Mouse (Mus musculus): Measurements from ENCODE around the gene Acot8.
"Not testable (repeated sequence)": the region's sequence is repeated elsewhere in the genome, so short reads cannot be mapped to it uniquely, and the experiment has no call there.

The Acot8 gene

DNA sequence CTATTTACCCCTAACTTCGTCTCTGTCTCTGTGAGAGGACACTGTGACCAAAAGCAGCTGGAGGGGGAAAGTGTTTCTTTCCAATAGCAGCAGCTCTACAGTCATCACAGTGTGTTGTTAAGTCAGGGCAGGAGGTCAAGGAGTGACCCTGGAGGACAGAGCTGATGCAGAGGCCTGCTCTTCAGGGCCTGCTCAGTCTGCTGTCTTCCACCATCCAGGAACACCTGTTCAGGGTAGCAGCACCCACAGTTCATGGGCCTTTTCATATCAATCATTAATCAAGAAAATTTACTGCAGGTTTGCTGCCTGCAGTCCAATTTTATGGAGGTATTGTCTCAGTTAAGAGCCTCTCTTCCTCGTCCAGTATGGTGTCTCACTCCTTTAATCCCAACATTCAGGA, 8.9 kb upstream of the Acot8 start:
- no peak for DNase-seq (ENCODE audit: low read depth, low spot score)

DNA sequence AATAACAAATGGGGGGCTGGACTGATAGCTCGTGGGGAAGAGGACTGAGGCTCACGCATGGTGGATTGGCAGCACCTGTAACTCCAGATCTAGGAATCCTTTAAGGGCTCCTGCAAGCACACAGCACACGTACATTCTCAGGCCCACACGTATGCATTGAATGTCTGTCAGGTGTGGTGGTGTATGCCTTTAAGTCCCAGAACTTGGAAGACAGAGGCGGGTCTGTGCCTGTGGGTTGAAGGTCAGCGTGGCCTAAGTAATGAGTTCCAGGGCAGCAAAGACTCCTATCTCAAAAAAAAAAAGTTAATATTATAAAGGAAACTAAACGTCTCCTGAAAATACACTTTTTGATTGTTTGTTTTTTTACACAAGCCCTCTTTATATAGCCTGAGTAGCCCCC, 1.9 kb upstream of the Acot8 start:
- DNase-seq (ENCODE audit: low read depth, low spot score) = no peak

DNA sequence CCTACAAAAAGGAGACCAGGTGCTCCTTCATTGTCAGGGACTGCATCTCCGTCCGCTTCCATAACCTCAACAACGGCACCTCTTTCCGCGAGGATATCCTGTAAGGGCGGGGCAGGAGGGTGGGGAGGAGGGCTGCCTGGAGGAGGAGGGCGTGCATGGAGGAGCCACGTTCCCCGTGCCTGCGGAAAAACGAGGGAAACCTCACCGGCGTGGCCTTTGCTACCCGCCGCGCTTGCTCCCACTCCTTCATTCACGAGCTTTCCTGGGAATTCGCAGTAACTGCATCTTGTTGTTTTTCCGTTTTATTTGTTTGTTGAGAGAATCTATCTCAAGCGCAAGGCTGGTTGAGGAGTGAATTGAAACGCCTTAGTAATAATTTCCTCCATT, 643 bp upstream of the Acot8 start:
- no peak for DNase-seq (ENCODE audit: low read depth, low spot score)

DNA sequence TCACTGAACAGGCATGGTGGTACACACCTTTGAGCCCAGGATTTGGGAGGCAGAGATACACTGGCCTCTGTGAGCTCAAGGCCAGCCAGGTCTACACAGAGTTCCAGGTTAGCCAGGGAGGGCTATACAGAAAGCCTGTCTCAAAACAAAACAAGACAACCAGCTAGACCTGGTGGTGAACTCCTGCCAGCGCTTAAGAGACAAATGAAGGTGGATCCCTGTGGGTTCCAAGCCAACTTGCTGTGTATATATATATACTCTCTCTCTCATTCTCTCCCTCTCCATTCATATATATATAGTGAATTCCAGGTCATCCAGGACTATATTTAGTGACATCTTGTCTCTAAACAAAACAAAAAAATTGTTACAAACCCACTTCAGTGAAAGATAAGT, 765 bp downstream of the Acot8 start:
- DNase-seq (ENCODE audit: low read depth, low spot score) = no peak

DNA sequence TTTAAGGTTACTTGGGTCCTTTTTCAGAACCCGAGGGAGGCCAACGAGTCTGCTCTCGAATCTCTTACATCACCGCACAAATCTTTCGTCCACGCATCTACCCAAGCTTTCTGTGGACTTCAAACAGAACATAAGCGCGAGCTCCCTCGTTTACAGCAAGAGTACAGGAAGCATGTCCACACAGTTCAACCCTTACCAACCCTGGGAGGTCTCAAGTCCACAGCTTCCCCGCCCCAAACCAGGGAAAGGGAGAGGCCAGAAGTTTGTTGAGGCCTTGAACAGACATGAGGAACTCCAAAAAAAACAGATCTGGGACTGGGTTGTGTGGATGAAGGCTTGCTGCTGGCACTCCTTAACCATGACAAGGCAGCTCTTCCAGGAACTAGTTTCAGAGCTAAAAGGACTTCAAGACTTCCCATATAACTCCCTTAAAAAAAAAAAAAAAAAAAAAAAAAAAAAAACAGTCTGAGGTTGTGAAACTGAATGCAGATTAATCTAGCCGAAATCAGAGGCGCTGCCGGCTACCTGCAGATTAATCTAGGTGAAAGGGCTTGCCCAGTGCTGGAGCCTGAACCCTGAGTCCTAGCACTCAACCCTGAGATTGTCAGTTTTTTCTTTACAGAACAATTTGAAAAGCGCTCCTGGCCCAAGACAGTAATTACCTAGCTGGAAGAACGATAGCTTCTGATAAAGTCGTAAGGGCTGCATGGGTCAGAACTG, 1.3 kb downstream of the Acot8 start:
- no peak for DNase-seq (ENCODE audit: low read depth, low spot score)

DNA sequence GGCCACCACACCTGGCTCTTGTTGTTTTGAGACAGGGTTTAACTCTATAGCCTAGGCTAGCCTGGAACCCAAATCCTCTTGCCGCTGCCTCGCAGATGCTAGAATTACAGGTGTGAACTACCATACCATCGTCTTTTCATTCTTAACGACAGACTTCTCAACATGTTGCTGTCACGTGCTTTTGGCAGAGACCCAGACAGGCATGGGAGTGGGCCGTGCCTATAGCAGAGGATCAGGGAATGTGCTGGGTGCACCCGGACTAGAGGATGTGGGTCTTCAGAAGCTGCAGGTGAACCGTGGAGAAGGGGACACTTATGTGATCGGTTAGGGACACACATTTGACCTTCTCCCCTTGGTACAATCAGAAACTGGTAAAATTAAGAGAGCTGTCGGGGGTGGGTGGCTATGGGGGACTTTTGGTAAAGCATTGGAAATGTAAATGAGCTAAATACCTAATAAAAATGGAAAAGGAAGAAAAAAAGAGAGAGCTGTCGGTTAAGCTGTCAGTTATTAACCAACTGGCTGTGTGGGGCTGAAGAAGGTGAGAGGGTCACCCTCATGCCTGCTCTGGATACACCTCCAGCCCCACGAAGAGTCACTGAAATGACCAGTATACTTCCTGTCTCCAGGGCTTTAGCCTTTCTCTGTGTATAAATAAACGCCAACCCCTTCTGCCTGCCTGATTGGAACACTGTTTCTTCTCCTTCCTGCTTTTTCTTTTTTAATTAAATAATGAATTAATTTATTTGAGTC, 4.3 kb downstream of the Acot8 start:
- no peak for DNase-seq (ENCODE audit: low read depth, low spot score)

DNA sequence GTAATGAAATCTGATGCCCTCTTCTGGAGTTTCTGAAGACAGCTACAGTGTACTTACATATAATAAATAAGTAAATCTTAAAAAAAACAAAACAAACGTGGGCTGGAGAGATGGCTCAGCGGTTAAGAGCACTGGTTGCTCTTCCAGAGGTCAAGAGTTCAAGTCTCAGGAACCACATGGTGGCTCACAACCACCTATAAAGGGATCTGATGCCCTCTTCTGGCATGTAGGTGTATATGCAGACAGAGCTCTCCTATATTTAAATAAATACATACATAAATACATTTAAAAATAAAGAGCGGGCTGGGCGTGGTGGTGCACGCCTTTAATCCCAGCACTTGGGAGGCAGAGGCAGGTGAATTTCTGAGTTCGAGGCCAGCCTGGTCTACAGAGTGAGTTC, 6.1 kb downstream of the Acot8 start:
- DNase-seq (ENCODE audit: low read depth, low spot score) = not testable (repeated sequence)

DNA sequence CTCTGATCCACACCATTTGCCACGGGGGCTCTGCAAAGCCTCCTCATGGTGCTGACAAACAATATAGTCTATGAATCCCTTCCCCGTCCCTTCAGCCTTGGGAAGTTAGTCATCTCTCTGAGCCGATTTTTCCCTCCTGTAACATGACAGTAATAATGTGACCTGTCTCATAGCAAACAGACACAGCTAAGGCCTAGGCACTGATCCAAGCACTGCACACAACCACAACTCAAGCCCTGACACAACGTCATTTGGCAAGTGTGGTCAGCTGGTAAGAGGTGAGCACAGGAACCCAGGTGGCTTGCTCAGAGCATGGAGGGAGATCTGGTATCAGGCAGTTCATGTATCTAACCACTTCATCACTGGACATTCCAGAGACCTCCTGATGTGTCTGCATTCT, 8.8 kb downstream of the Acot8 start:
- DNase-seq (ENCODE audit: low read depth, low spot score) = no peak

DNA sequence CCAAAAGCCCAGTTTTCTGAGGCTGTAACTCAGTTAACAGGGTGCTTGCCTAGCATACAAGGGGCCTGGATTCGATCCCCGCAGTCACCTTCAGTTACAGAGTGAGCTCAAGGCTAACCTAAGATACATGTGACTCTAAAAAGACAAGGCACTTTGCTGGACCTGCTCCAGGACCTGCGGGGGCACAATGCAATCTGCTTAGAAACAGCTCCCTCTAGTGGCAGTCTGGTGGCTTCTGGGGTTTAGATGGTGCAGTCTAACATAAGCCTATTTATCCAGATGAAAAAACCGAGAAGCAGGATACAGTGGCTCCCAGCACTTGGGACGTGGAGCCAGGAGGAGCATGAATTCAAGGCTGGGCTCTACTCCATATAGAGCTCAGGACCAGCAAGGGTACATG, 10.4 kb downstream of the Acot8 start:
- peak; percentile 79 for DNase-seq (ENCODE audit: low read depth, low spot score)

DNA sequence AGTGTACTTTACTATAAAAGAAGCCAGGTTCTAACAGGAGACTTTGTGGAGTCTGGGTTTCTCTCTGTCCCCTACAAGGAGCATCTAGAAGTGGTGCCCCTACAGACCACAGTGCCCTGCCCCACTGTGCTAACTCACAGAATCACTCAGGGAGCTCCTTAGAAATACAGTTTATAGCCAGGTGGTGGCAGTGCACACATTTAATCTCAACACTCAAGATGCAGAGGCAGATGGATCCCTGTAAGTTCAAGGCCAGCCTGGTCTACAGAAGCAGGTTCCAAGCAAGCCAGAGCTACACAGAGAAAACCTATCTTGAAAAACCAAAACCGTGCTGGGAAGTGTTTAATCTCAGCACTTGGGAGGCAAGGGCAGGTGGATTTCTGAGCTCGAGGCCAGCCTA, 10.9 kb downstream of the Acot8 start:
- DNase-seq (ENCODE audit: low read depth, low spot score) = no peak

DNA sequence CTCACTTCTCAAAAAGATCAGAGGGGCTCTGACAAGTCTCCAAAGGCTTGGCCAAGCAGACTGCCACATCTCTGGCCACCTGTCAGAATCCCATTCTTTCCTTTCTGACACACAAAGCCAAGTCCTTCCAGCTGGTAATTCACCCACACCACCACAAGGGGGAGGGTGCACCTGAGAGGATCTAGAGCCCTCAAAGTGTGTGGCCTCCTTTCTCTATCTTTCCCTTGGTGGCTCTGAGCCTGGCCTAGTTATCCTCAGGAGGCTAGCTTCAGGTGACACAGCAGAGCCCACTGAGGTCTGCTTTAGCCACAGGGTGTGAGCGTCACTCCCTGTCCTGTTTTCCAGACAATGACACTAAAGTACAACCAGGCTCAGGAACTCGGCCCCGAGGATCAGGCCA, 11.4 kb downstream of the Acot8 start:
- no peak for DNase-seq (ENCODE audit: low read depth, low spot score)

DNA sequence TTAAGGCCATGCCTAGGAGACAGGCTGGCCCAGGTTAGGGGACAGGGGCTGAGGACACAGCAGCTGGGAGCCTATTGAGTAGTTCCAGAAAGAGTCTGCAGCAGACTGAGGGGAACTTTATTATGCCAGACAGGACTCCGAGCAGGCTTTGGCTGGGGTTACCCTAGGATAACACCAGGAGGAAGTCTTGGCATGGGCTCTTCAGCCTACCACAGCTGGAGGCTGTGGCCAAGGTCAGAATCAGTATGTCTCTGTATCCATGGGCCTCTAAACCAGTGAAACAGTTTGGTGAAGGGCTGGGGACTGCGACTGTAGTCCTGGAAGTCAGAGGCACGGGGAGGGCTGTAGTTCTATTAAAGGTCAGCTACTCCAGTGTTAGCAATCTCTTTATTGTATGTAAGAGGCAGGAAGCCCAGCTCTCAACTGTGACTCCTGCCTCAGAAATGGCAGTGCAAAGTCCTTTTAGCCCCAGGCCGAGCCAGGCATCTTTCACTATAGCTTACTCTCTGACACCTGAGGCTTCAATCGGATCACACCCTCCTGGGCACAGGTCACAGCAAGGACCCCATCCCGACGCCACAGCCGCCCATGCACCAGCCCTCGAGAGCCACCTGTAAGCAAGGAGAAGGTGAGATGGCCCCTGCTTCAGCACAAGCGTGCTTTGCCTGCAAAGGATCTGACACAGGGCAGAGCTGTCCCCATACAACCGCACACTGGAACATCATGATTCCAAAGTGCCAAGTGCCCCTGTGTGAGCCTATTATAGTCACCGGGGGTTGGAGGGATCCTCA, 12.1 kb downstream of the Acot8 start:
- DNase-seq (ENCODE audit: low read depth, low spot score) = no peak

DNA sequence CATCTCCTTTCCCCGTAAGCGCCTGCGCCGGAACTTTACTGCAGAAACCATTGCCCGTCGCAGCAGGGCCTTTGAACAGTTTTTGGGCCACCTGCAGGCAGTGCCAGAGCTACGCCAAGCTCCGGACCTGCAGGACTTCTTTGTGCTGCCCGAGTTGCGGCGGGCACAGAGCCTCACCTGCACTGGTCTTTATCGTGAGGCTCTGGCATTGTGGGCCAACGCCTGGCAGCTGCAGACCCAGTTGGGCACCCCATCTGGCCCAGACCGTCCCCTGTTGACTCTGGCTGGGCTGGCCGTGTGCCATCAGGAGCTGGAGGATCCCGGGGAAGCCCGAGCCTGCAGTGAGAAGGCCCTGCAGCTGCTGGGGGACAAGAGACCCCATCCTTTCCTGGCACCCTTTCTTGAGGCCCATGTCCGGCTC, 12.8 kb downstream of the Acot8 start:
- DNase-seq (ENCODE audit: low read depth, low spot score) = no peak

DNA sequence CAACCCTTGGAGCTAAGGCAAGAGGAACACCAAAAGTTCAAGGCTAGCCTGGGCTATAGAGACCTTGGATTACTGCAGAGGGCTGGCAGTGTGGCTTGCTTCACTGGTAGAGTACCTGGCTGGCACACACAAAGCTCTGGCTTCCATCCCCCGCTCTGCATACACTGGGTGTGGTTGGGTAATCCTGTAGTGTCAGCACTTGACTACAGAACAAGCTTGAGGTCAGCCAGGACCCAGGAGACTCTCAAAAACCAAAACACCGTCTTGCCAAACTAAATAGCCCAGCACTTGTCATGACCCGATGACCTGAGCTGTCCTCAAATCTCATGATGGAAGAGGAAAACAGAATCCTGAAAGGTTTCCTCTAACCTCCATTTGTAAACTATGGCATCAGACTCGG, 14.2 kb downstream of the Acot8 start:
- DNase-seq (ENCODE audit: low read depth, low spot score) = no peak

DNA sequence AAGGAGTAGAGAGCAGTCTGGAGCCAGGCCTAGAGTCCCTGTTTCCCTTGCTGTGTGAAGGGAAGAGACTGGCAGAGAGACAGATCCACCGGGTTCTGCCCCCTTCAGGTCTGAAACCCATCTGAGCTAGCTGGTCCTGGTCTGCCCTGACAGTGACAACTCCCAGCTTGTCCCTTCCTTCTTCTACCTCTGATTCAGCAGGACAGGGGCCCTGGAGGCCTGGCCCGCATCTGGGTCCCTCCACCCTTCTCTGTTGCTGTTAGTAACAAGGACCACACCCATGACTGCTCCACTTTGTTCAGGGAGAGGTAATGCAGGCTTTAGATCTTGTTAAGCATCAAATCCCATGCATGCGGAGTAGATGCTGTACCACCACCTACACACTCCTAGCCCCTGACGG, 16.3 kb downstream of the Acot8 start:
- no peak for DNase-seq (ENCODE audit: low read depth, low spot score)

DNA sequence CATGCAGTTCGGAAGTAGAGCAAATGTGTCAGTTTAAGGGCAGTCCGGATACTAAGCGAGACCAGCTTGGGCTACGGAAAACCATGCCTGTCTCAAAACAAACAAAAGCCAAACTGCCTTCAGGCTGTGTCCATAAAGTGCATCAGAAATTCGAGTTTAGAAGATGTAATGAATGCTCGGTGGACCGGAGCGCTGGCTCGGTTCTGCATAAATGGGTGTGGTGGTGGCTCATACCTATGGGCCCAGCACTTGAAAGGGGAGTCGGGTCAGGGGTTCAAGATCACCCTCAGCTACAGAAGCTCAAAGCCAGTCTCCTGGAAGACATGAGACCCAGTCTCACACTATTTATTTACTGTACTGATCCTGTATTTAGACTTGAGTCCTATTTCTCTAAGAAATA, 16.9 kb downstream of the Acot8 start:
- DNase-seq (ENCODE audit: low read depth, low spot score) = no peak

DNA sequence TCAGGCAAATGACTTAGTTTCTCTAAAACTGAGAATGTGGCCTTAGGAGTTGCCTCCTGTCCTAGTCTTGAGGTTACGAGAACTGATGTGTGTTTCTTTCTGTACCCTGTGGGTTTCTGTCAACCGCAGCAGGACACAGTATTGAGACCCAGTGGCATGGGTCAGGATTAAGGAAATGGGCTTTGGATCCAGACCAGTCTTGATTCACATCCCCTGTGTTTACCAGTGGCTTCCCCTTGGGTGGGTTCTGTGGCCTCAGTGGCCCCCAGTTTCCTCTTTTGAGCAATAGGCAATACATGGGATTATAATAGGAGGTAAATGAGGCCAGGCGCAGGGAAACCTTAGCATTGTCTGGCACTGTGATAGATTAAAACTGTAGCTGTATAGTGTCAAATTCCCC, 17.6 kb downstream of the Acot8 start:
- no peak for DNase-seq (ENCODE audit: low read depth, low spot score)

DNA sequence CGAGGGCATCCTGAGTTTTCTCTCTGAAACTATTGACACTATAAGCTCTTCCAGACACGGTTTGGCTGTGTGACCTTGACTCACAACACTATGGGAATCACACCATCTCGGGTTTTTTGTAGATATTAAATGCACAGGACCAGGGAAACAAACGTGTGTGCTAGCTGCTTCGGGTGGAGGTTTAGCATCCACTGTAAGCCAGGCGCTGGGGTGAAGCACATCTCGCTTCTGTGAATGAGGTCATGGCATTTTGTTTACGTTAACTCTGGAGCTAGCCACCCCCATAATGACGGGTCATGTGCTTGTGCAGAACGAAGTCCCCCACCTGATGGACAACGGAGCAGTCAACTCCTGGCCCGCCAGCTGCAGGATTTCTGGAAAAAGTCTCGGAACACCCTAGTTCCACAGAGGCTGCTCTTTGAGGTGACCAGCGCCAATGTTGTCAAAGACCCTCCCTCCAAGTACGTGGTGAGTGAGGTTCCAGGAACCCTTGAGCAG, 18.2 kb downstream of the Acot8 start:
- no peak for DNase-seq (ENCODE audit: low read depth, low spot score)

DNA sequence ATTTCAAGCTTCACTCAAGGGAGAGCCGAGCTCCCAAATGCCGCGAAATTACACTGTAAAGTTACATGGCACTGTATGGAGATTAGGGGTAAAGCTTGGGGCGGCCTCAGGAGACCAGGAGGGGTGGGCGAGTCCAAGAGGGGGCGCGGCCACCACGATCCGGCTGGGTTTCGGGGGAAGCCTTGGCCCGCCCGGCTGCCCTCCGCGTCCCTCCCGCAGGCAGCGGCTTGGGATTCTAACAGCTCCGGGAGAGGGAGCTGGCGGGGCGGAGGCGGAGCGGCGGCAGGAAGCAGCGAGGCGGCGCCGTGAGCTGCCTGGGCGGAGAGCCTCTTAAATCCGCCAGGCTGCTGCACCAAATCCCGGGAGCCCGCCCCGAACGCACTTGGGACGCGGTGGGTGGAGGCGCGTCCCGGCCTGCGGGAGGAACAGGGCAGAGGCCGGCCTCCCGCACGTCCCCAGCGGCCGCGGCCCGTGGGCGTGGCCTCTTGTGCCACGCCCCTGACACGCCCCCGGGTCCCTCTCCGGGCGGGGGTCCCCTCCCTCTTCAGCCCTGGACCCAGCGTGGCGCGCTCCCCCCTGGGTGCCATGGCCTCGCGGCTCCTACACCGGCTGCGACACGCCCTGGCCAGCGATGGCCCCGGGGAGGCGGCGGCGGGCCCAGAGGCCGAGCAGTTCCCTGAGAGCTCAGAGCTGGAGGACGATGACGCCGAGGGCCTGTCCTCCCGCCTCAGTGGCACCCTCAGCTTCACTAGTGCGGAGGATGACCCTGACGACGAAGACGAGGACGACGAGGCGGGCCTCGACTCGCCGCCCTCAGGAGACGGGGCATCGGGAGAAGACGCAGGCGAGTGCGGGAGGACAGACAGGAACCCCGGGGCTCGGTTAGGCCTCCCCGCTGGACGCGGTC, 18.9 kb downstream of the Acot8 start, which contains the start of gene Snx21:
Gene Snx21, plus strand, starts transcription at position 343 of the 907 bp plus-strand sequence.
- peak; percentile 85 for DNase-seq (ENCODE audit: low read depth, low spot score)

DNA sequence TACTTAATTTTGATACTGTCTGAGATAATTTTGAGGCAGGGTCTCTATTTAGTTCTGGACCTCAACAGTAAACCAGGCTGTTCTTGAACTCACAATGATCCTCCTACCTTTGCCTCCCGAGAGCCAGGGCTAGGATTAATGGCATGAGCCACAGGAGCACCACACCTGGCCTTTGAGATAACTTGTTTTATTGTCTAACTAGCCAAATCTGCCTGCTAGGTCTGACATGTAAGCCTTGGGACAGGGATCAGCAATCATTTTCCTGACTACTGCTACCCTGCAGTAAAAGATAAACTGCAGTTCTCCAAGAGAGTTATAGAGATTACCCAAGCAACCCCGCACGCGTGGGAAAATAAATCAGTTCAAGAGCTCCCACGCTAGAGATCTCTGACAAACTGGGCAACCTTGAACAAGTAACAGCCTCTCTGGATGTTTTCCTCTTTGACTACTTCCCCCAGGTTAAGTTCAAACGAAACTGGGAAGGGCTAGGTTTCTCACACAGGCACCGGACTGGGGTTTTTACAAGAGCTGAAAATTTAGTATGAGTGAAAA, 19.7 kb downstream of the Acot8 start:
- no peak for DNase-seq (ENCODE audit: low read depth, low spot score)
